Mouse (Mus musculus): ENCODE data around the gene Prdm2. TPM values are rescaled to one million over a fixed set of nuclear protein-coding genes. Genes with fewer than 3 reads are reported as not detected.

Gene Prdm2
- 26.5 and 26.8 TPM in 2 replicates for polyA plus RNA-seq (2012; rRNA removed)

GRCm38 (mm10) chr4:143212341-143213174, at the start of gene Prdm2:
Gene Prdm2 (minus strand): TSS chr4:143212995.
- WGBS = 1% methylated on average over 96 of the region's 96 CpGs
- no peaks in the 10 kb centered on the region for H3K27me3 ChIP-seq (ENCODE audit: control insufficient read depth, insufficient read depth, low read length)
- TF ChIP-seq POLR2A (IDR thresholded peaks at IDR 0.05; ENCODE audit: control insufficient read depth, extremely low read depth, insufficient read depth, low read length, poor library complexity) (peak; percentile 63; the same call in 1 of the 2 replicates), CTCF (IDR thresholded peaks at IDR 0.05; ENCODE audit: borderline replicate concordance, control insufficient read depth, extremely low read depth, insufficient read depth, low read length, poor library complexity) (peak; percentile 49; the same call in 1 of the 2 replicates)
- H3K4me1 ChIP-seq (replicated peaks; ENCODE audit: control insufficient read depth, insufficient read depth, low read length) = peaks cover 15% of the 10 kb centered on the region
- DNase-seq = peak; percentile 60
- 0 out of 2 replicates have a peak within 1 kb of the TSS, but pooled peaks have one; percentile 2 for H3K27ac ChIP-seq (ENCODE audit: control insufficient read depth, insufficient read depth, low read length)
- H3K4me3 ChIP-seq (ENCODE audit: control insufficient read depth, insufficient read depth, low read length) = peak within 1 kb of the TSS; percentile 69
- H3K36me3 ChIP-seq (ENCODE audit: control insufficient read depth, insufficient read depth, low read length) = no peaks in the 10 kb centered on the region

GRCm38 (mm10) chr4:143259718-143260349, 47.0 kb upstream of the Prdm2 start:
- TF ChIP-seq CTCF (IDR thresholded peaks at IDR 0.05; ENCODE audit: borderline replicate concordance, control insufficient read depth, extremely low read depth, insufficient read depth, low read length, poor library complexity) (no peak), POLR2A (IDR thresholded peaks at IDR 0.05; ENCODE audit: control insufficient read depth, extremely low read depth, insufficient read depth, low read length, poor library complexity) (no peak)
- H3K4me1 ChIP-seq (replicated peaks; ENCODE audit: control insufficient read depth, insufficient read depth, low read length) = no peaks in the 10 kb centered on the region; the same call in 1 of the 2 replicates
- no peak overlapping the region for H3K4me3 ChIP-seq (ENCODE audit: control insufficient read depth, insufficient read depth, low read length)
- no peaks in the 10 kb centered on the region for H3K27me3 ChIP-seq (ENCODE audit: control insufficient read depth, insufficient read depth, low read length)
- DNase-seq = no peak
- WGBS = 56% methylated on average over 8 of the region's 8 CpGs
- no peaks in the 10 kb centered on the region for H3K36me3 ChIP-seq (ENCODE audit: control insufficient read depth, insufficient read depth, low read length)
- H3K27ac ChIP-seq (ENCODE audit: control insufficient read depth, insufficient read depth, low read length) = no peak overlapping the region

- no peak overlapping the region for H3K4me3 ChIP-seq (ENCODE audit: control insufficient read depth, insufficient read depth, low read length)
- no peaks in the 10 kb centered on the region; the same call in 1 of the 2 replicates for H3K4me1 ChIP-seq (replicated peaks; ENCODE audit: control insufficient read depth, insufficient read depth, low read length)
- peak; percentile 42 for DNase-seq
- H3K27ac ChIP-seq (ENCODE audit: control insufficient read depth, insufficient read depth, low read length) = no peak overlapping the region
- no peaks in the 10 kb centered on the region for H3K27me3 ChIP-seq (ENCODE audit: control insufficient read depth, insufficient read depth, low read length)
- peak; percentile 64; the same call in 1 of the 2 replicates for TF ChIP-seq CTCF (IDR thresholded peaks at IDR 0.05; ENCODE audit: borderline replicate concordance, control insufficient read depth, extremely low read depth, insufficient read depth, low read length, poor library complexity)
- no peak for TF ChIP-seq POLR2A (IDR thresholded peaks at IDR 0.05; ENCODE audit: control insufficient read depth, extremely low read depth, insufficient read depth, low read length, poor library complexity)
- 36% methylated on average over 19 of the region's 19 CpGs for WGBS
- H3K36me3 ChIP-seq (ENCODE audit: control insufficient read depth, insufficient read depth, low read length) = no peaks in the 10 kb centered on the region
These were observed 45.7 kb upstream of the Prdm2 start for GRCm38 (mm10) chr4:143258517-143258916.

- no peak overlapping the region for H3K4me3 ChIP-seq (ENCODE audit: control insufficient read depth, insufficient read depth, low read length)
- no peak for DNase-seq
- H3K36me3 ChIP-seq (ENCODE audit: control insufficient read depth, insufficient read depth, low read length) = no peaks in the 10 kb centered on the region
- no peak for TF ChIP-seq CTCF (IDR thresholded peaks at IDR 0.05; ENCODE audit: borderline replicate concordance, control insufficient read depth, extremely low read depth, insufficient read depth, low read length, poor library complexity)
- TF ChIP-seq POLR2A (IDR thresholded peaks at IDR 0.05; ENCODE audit: control insufficient read depth, extremely low read depth, insufficient read depth, low read length, poor library complexity) = no peak
- 48% methylated on average over 6 of the region's 6 CpGs for WGBS
- H3K4me1 ChIP-seq (replicated peaks; ENCODE audit: control insufficient read depth, insufficient read depth, low read length) = no peaks in the 10 kb centered on the region; the same call in 1 of the 2 replicates
- no peaks in the 10 kb centered on the region for H3K27me3 ChIP-seq (ENCODE audit: control insufficient read depth, insufficient read depth, low read length)
- no peak overlapping the region for H3K27ac ChIP-seq (ENCODE audit: control insufficient read depth, insufficient read depth, low read length)
These were observed 45.2 kb upstream of the Prdm2 start for GRCm38 (mm10) chr4:143257971-143258370.

GRCm38 (mm10) chr4:143255541-143255940, 42.7 kb upstream of the Prdm2 start:
- Histone ChIP-seq H3K27me3 (ENCODE audit: control insufficient read depth, insufficient read depth, low read length) (no peaks in the 10 kb centered on the region), H3K4me1 (replicated peaks; ENCODE audit: control insufficient read depth, insufficient read depth, low read length) (no peaks in the 10 kb centered on the region; the same call in 1 of the 2 replicates), H3K27ac (ENCODE audit: control insufficient read depth, insufficient read depth, low read length) (no peak overlapping the region), H3K4me3 (ENCODE audit: control insufficient read depth, insufficient read depth, low read length) (no peak overlapping the region), H3K36me3 (ENCODE audit: control insufficient read depth, insufficient read depth, low read length) (no peaks in the 10 kb centered on the region)
- TF ChIP-seq POLR2A (IDR thresholded peaks at IDR 0.05; ENCODE audit: control insufficient read depth, extremely low read depth, insufficient read depth, low read length, poor library complexity) = no peak
- DNase-seq = no peak
- 96% methylated on average over 8 of the region's 8 CpGs for WGBS

GRCm38 (mm10) chr4:143253356-143253755, 40.6 kb upstream of the Prdm2 start:
- no peak for TF ChIP-seq CTCF (IDR thresholded peaks at IDR 0.05; ENCODE audit: borderline replicate concordance, control insufficient read depth, extremely low read depth, insufficient read depth, low read length, poor library complexity)
- Histone ChIP-seq H3K27ac (ENCODE audit: control insufficient read depth, insufficient read depth, low read length) (no peak overlapping the region), H3K27me3 (ENCODE audit: control insufficient read depth, insufficient read depth, low read length) (no peaks in the 10 kb centered on the region), H3K36me3 (ENCODE audit: control insufficient read depth, insufficient read depth, low read length) (no peaks in the 10 kb centered on the region), H3K4me3 (ENCODE audit: control insufficient read depth, insufficient read depth, low read length) (no peak overlapping the region), H3K4me1 (replicated peaks; ENCODE audit: control insufficient read depth, insufficient read depth, low read length) (no peaks in the 10 kb centered on the region)
- 92% methylated on average over 1 of the region's 1 CpGs for WGBS
- no peak for DNase-seq
